Mouse (Mus musculus): ENCODE data around the gene Rgs11. TPM values are rescaled to one million over a fixed set of nuclear protein-coding genes. Genes with fewer than 3 reads are reported as not detected.

The Rgs11 gene
- polyA plus RNA-seq, 1 experiment from 2014 or later = 2.6 TPM

DNA sequence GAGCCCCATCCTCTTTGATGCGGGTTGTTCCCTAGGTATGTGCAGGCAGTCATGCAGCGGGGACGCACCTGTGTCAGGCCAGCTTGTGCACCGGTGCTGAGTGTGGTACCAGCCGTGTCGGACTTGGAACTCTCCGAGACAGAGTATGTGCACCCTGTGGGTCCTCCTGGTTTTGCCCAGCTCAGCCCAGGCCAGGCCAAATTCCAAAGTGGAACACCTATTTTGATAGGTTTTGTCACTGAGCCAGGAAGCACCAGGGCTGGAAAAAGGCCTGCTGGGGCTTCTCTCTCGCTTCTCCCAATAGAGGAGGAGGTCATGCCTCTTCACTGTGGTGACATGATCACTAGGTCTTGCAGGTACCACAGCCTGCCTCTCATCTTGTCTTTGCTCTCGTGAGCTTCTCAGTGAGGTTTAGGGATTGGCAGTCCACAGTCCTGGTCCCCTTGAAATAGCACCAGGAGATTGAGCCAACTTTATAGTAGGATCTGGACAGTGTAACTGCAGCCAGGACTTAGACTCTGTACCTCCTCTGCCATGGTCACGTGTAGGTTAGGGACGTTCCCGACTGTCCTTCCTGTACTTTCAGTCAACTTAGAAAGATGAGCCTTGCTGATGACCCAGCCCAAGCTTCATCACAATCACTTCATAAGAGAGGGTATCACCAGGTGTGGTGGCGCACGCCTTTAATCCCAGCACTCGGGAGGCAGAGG, 10.1 kb upstream of the Rgs11 start:
- Histone ChIP-seq H3K27me3 (ENCODE audit: control insufficient read depth, insufficient read depth, low read length) (no peaks in the 10 kb centered on the region), H3K4me1 (replicated peaks; ENCODE audit: control insufficient read depth, insufficient read depth, low read length) (no peaks in the 10 kb centered on the region), H3K36me3 (ENCODE audit: control insufficient read depth, insufficient read depth, low read length) (peaks cover 14% of the 10 kb centered on the region), H3K27ac (ENCODE audit: low read depth, low read length) (no peak overlapping the region), H3K4me3 (ENCODE audit: low read depth, low read length) (no peak overlapping the region), H3K4me2 (replicated peaks; ENCODE audit: low read depth, low read length) (no peak overlapping the region), H3K9ac (ENCODE audit: low read depth, low read length) (no peak overlapping the region), H3K9me3 (ENCODE audit: control insufficient read depth, low read length) (no peaks in the 10 kb centered on the region)
- no peak for ATAC-seq (ENCODE audit: low FRiP score)
- DNase-seq (ENCODE audit: low spot score) = no peak
- 97% methylated on average over 15 of the region's 15 CpGs for WGBS

DNA sequence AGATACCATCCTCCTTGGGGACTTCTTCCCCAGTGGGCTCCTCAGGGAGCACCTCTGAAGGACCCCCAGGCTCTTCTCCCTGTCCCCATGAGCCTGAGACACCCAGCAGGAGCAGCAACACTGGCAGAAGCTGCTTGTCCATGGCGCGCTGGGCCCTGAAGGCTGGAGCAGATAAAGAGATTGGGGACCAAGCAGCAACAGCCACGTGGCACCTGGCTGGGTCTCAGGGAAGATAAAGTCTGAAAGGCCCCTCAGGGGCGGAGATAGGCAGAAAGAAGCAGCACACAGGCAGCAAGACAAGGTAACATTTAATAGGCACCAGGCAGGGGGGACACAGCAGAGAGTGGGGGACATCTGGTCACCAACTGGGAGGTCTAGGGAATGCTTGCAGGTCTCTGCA, 3.9 kb upstream of the Rgs11 start, which contains the start of gene Pdia2:
TSS of gene Pdia2 (minus strand) at position 196 of the 400 bp plus-strand sequence.
- no peak within 1 kb of the TSS for H3K9ac ChIP-seq (ENCODE audit: low read depth, low read length)
- 79% methylated on average over 4 of the region's 4 CpGs for WGBS
- H3K4me1 ChIP-seq (replicated peaks; ENCODE audit: control insufficient read depth, insufficient read depth, low read length) = peaks cover 8% of the 10 kb centered on the region; the same call in 1 of the 2 replicates
- H3K4me2 ChIP-seq (replicated peaks; ENCODE audit: low read depth, low read length) = no peak within 1 kb of the TSS
- no peak within 1 kb of the TSS for H3K27ac ChIP-seq (ENCODE audit: low read depth, low read length)
- no peaks in the 10 kb centered on the region for H3K9me3 ChIP-seq (ENCODE audit: control insufficient read depth, low read length)
- H3K4me3 ChIP-seq (ENCODE audit: low read depth, low read length) = no peak within 1 kb of the TSS
- DNase-seq (ENCODE audit: low spot score) = no peak
- no peak for ATAC-seq (ENCODE audit: low FRiP score)
- peaks cover 41% of the 10 kb centered on the region for H3K27me3 ChIP-seq (ENCODE audit: control insufficient read depth, insufficient read depth, low read length)
- no peaks in the 10 kb centered on the region for H3K36me3 ChIP-seq (ENCODE audit: control insufficient read depth, insufficient read depth, low read length)

DNA sequence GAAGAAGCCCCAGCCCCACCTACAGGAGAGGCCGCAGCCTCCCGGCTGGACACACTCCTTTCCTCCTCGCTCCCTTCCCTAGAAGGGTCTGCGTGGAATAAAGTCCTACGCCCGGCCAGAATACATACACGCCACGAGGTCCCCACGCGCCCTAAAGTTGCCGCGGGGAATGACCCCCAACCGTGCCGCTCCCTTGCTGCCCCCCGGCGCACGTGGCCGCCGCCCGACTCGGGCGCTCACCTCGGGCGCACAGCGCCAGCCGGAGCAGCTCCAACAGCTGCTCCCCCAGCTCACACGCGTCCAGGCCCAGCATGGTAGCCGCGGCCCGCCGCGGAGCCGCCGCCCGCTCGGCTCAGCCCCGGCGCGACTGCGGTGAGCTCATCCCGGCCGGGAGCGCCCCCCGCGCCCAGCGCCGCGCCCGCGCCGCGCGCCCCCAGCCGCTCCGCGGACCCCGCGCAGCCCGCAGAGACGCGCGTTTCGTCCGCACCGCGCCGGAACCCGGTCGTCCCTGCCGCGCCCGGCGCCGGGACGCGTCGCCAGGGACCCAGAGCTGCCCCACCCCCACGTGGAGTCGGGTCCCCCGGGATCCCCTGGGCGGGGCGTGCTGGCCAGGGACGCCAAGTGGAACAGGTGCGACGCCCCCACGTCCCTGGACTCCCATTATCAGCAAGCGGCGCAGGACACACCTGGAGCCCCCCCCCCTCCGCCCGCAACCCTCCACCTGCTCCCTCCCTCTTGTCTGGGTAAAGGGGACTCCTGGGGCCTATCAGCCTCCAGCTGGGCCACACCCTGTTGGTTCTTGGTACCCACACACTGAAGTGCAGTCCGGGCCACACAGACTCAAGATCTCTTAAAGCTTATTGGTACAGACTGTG, 1.7 kb upstream of the Rgs11 start:
- WGBS = 2% methylated on average over 48 of the region's 92 CpGs
- peak; percentile 42 for DNase-seq (ENCODE audit: low spot score)
- peak overlapping the region; percentile 46 for H3K4me3 ChIP-seq (ENCODE audit: low read depth, low read length)
- H3K9me3 ChIP-seq (ENCODE audit: control insufficient read depth, low read length) = no peaks in the 10 kb centered on the region
- peak overlapping the region; percentile 53 for H3K9ac ChIP-seq (ENCODE audit: low read depth, low read length)
- H3K27ac ChIP-seq (ENCODE audit: low read depth, low read length) = no peak overlapping the region
- ATAC-seq (ENCODE audit: low FRiP score) = peak; percentile 66
- H3K27me3 ChIP-seq (ENCODE audit: control insufficient read depth, insufficient read depth, low read length) = peaks cover 50% of the 10 kb centered on the region
- H3K4me2 ChIP-seq (replicated peaks; ENCODE audit: low read depth, low read length) = peak overlapping the region; percentile 96
- peaks cover 8% of the 10 kb centered on the region; the same call in 1 of the 2 replicates for H3K4me1 ChIP-seq (replicated peaks; ENCODE audit: control insufficient read depth, insufficient read depth, low read length)
- H3K36me3 ChIP-seq (ENCODE audit: control insufficient read depth, insufficient read depth, low read length) = no peaks in the 10 kb centered on the region

DNA sequence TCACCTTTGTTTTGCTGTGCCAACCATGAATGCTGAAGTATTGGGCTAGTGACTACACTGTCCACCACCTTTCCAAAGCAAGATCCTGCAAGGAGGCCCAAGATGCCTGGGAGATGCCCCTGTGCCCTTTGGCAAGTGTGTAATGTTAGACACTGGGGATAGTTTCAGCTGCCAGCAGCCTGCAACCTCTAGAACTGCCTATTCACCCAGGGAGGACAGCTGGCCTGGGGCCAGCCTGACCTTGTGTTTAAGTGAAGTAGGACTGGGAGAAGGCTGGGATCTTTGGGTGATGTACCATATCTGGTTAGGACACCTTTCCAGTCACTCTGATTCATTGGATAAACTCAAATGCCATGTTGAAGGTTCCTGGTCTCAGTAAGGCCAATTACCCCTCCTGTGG, 753 bp upstream of the Rgs11 start:
- peaks cover 50% of the 10 kb centered on the region for H3K27me3 ChIP-seq (ENCODE audit: control insufficient read depth, insufficient read depth, low read length)
- peak; percentile 11 for DNase-seq (ENCODE audit: low spot score)

DNA sequence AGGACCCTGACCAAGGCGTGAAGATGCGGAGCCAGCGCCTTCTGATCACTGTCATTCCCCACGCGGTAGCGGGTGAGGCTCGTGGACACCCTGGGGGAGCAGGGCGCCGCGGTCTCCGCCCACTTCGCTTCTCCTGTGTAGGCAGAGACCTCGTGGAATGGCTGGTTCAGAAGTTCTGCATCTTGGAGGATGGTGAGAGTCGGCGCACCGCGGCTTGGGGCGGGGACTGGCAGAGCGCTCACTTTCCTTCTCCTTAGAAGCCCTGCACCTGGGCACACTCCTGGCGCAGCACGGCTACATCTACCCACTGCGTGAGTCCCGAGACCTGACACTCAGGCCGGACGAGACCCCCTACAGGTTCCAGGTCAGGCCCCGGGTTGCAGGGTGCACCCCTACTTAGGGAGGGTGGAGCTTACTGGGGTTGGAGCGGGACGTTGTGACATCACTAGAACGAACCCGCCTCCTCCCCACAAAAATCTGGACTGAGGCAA, 615 bp downstream of the Rgs11 start:
- no peak for ATAC-seq (ENCODE audit: low FRiP score)
- Histone ChIP-seq H3K27ac (ENCODE audit: low read depth, low read length) (no peak overlapping the region), H3K9me3 (ENCODE audit: control insufficient read depth, low read length) (no peaks in the 10 kb centered on the region), H3K4me3 (ENCODE audit: low read depth, low read length) (peak overlapping the region; percentile 31), H3K4me2 (replicated peaks; ENCODE audit: low read depth, low read length) (peak overlapping the region; percentile 60), H3K36me3 (ENCODE audit: control insufficient read depth, insufficient read depth, low read length) (no peaks in the 10 kb centered on the region), H3K27me3 (ENCODE audit: control insufficient read depth, insufficient read depth, low read length) (peaks cover 50% of the 10 kb centered on the region), H3K4me1 (replicated peaks; ENCODE audit: control insufficient read depth, insufficient read depth, low read length) (peaks cover 8% of the 10 kb centered on the region; the same call in 1 of the 2 replicates), H3K9ac (ENCODE audit: low read depth, low read length) (no peak overlapping the region)
- WGBS = under 1% methylated on average over 30 of the region's 30 CpGs
- peak; percentile 22 for DNase-seq (ENCODE audit: low spot score)

More for the DNA sequence above, 753 bp upstream of the Rgs11 start:
- no peak overlapping the region for H3K27ac ChIP-seq (ENCODE audit: low read depth, low read length)
- H3K9me3 ChIP-seq (ENCODE audit: control insufficient read depth, low read length) = no peaks in the 10 kb centered on the region
- no peak for ATAC-seq (ENCODE audit: low FRiP score)
- H3K9ac ChIP-seq (ENCODE audit: low read depth, low read length) = no peak overlapping the region
- no peaks in the 10 kb centered on the region for H3K36me3 ChIP-seq (ENCODE audit: control insufficient read depth, insufficient read depth, low read length)
- H3K4me2 ChIP-seq (replicated peaks; ENCODE audit: low read depth, low read length) = no peak overlapping the region
- peaks cover 8% of the 10 kb centered on the region; the same call in 1 of the 2 replicates for H3K4me1 ChIP-seq (replicated peaks; ENCODE audit: control insufficient read depth, insufficient read depth, low read length)
- H3K4me3 ChIP-seq (ENCODE audit: low read depth, low read length) = no peak overlapping the region

DNA sequence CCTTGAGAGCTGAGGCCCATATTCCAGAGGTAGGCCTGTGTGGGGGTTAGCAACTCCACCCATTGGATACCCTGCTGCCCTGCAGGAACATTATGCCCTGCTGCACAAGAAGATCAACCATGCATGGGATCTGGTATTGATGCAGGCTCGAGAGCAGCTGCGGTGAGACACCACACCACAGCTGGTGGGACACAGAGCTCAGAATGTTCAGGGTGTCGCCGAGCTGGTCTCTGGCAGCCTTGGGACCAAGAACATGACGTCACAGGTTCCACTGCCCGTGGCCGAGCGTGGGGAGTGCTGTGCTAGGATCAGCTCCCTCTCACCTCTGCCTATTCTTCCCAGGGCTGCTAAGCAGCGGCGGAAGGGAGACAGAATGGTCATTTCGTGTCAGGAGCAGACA, 2.0 kb downstream of the Rgs11 start:
- 30% methylated on average over 11 of the region's 11 CpGs for WGBS
- no peak for DNase-seq (ENCODE audit: low spot score)
- no peak overlapping the region for H3K27ac ChIP-seq (ENCODE audit: low read depth, low read length)

DNA sequence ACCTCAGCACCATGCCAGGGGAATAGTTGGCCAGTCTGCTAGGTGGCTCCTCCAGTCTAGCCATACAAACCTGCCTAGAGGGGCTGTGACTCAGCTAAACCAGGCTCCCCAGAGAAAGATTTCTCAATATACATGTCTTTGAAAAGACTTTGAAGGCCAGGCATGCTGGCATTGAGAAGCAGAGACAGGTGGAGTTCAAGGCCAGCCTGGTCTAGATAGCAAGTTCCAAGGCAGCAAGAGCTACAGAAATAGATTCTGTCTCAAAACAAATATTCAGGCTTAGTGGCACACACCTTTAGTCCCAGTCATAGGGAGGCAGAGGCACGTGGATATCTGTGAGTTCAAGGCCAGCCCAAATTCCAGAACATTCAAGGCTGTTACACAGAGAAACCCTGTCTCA, 3.6 kb downstream of the Rgs11 start:
- H3K9ac ChIP-seq (ENCODE audit: low read depth, low read length) = no peak overlapping the region
- H3K4me3 ChIP-seq (ENCODE audit: low read depth, low read length) = no peak overlapping the region
- no peaks in the 10 kb centered on the region for H3K9me3 ChIP-seq (ENCODE audit: control insufficient read depth, low read length)
- DNase-seq (ENCODE audit: low spot score) (no peak), ATAC-seq (ENCODE audit: low FRiP score) (no peak)
- H3K27ac ChIP-seq (ENCODE audit: low read depth, low read length) = no peak overlapping the region
- H3K4me2 ChIP-seq (replicated peaks; ENCODE audit: low read depth, low read length) = no peak overlapping the region
- H3K4me1 ChIP-seq (replicated peaks; ENCODE audit: control insufficient read depth, insufficient read depth, low read length) = peaks cover 5% of the 10 kb centered on the region; the same call in 1 of the 2 replicates
- WGBS = 65% methylated on average over 1 of the region's 1 CpGs
- H3K27me3 ChIP-seq (ENCODE audit: control insufficient read depth, insufficient read depth, low read length) = peaks cover 33% of the 10 kb centered on the region
- H3K36me3 ChIP-seq (ENCODE audit: control insufficient read depth, insufficient read depth, low read length) = no peaks in the 10 kb centered on the region

More for the DNA sequence above, 2.0 kb downstream of the Rgs11 start:
- no peak overlapping the region for H3K9ac ChIP-seq (ENCODE audit: low read depth, low read length)
- H3K27me3 ChIP-seq (ENCODE audit: control insufficient read depth, insufficient read depth, low read length) = peaks cover 46% of the 10 kb centered on the region
- H3K4me1 ChIP-seq (replicated peaks; ENCODE audit: control insufficient read depth, insufficient read depth, low read length) = peaks cover 8% of the 10 kb centered on the region; the same call in 1 of the 2 replicates
- H3K9me3 ChIP-seq (ENCODE audit: control insufficient read depth, low read length) = no peaks in the 10 kb centered on the region
- no peak overlapping the region for H3K4me3 ChIP-seq (ENCODE audit: low read depth, low read length)
- ATAC-seq (ENCODE audit: low FRiP score) = no peak
- H3K36me3 ChIP-seq (ENCODE audit: control insufficient read depth, insufficient read depth, low read length) = no peaks in the 10 kb centered on the region
- no peak overlapping the region for H3K4me2 ChIP-seq (replicated peaks; ENCODE audit: low read depth, low read length)

DNA sequence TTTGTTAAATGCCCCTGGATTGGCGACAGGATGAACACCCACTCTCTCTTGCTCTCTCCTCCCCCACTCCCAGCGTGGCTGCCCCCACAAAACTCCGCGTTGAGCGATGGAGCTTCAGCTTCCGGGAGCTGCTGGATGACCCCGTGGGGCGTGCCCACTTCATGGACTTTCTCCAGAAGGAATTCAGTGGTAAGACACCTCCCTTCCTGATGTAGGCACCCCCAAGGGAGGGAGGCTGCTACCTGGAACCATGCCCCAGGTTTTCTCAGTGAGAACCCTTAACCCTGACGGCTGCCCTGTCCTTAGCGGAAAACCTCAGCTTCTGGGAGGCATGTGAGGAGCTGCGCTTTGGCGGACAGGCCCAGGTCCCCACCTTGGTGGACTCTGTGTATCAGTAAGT, 4.9 kb downstream of the Rgs11 start, which contains the start of gene Arhgdig:
TSS of gene Arhgdig (minus strand) at position 101 of the 400 bp plus-strand sequence.
- Histone ChIP-seq H3K4me1 (replicated peaks; ENCODE audit: control insufficient read depth, insufficient read depth, low read length) (peaks cover 4% of the 10 kb centered on the region; the same call in 1 of the 2 replicates), H3K9ac (ENCODE audit: low read depth, low read length) (no peak within 1 kb of the TSS), H3K9me3 (ENCODE audit: control insufficient read depth, low read length) (no peaks in the 10 kb centered on the region), H3K27me3 (ENCODE audit: control insufficient read depth, insufficient read depth, low read length) (peaks cover 20% of the 10 kb centered on the region), H3K36me3 (ENCODE audit: control insufficient read depth, insufficient read depth, low read length) (no peaks in the 10 kb centered on the region), H3K4me2 (replicated peaks; ENCODE audit: low read depth, low read length) (no peak within 1 kb of the TSS), H3K4me3 (ENCODE audit: low read depth, low read length) (no peak within 1 kb of the TSS), H3K27ac (ENCODE audit: low read depth, low read length) (no peak within 1 kb of the TSS)
- WGBS = 88% methylated on average over 12 of the region's 12 CpGs
- DNase-seq (ENCODE audit: low spot score) (no peak), ATAC-seq (ENCODE audit: low FRiP score) (no peak)
